Mouse (Mus musculus): ENCODE measurements around the gene Rnaseh1. TPM values are rescaled to one million over a fixed set of nuclear protein-coding genes. Genes with fewer than 3 reads are reported as not detected.

Rnaseh1 gene
- polyA plus RNA-seq, 1 experiment from 2014 or later, result 23.0 TPM

- Histone ChIP-seq H3K4me1 (ENCODE audit: control insufficient read depth, insufficient read depth, low read depth, low read length) (0 out of 2 replicates have a peak, but pooled peaks cover 5% of the 10 kb centered on the region), H3K9me3 (ENCODE audit: control insufficient read depth, low read length) (no peaks in the 10 kb centered on the region), H3K27ac (ENCODE audit: low read depth, low read length) (no peak overlapping the region), H3K27me3 (replicated peaks; ENCODE audit: control insufficient read depth, insufficient read depth, low read length) (no peaks in the 10 kb centered on the region), H3K4me3 (ENCODE audit: low read length) (no peak overlapping the region), H3K9ac (ENCODE audit: low read depth, low read length) (no peak overlapping the region; the same call in 1 of the 2 replicates), H3K4me2 (ENCODE audit: low read length) (no peak overlapping the region), H3K36me3 (ENCODE audit: control insufficient read depth, insufficient read depth, low read length) (peaks cover 6% of the 10 kb centered on the region)
- 0 out of 2 replicates have a peak, but pooled peaks have one; percentile 10 for ATAC-seq
- 63% methylated on average over 3 of the region's 3 CpGs for WGBS
Measured at GRCm38 (mm10) chr12:28685771-28686170, 36.4 kb downstream of the Rnaseh1 start.

GRCm38 (mm10) chr12:28686199-28686879 lies 36.9 kb downstream of the Rnaseh1 start:
- H3K4me2 ChIP-seq (ENCODE audit: low read length), result no peak overlapping the region
- H3K9ac ChIP-seq (ENCODE audit: low read depth, low read length), result no peak overlapping the region; the same call in 1 of the 2 replicates
- H3K4me3 ChIP-seq (ENCODE audit: low read length), result no peak overlapping the region
- H3K36me3 ChIP-seq (ENCODE audit: control insufficient read depth, insufficient read depth, low read length), result peaks cover 8% of the 10 kb centered on the region
- H3K9me3 ChIP-seq (ENCODE audit: control insufficient read depth, low read length), result no peaks in the 10 kb centered on the region
- H3K4me1 ChIP-seq (ENCODE audit: control insufficient read depth, insufficient read depth, low read depth, low read length), result 0 out of 2 replicates have a peak, but pooled peaks cover 5% of the 10 kb centered on the region
- 42% methylated on average over 8 of the region's 8 CpGs for WGBS
- H3K27me3 ChIP-seq (replicated peaks; ENCODE audit: control insufficient read depth, insufficient read depth, low read length), result no peaks in the 10 kb centered on the region
- no peak overlapping the region; the same call in 1 of the 2 replicates for H3K27ac ChIP-seq (ENCODE audit: low read depth, low read length)
- peak; percentile 60 for ATAC-seq

GRCm38 (mm10) chr12:28688996-28689395 lies 39.6 kb downstream of the Rnaseh1 start:
- Histone ChIP-seq H3K27ac (ENCODE audit: low read depth, low read length) (no peak overlapping the region), H3K9ac (ENCODE audit: low read depth, low read length) (no peak overlapping the region), H3K36me3 (ENCODE audit: control insufficient read depth, insufficient read depth, low read length) (peaks cover 13% of the 10 kb centered on the region), H3K9me3 (ENCODE audit: control insufficient read depth, low read length) (no peaks in the 10 kb centered on the region), H3K4me3 (ENCODE audit: low read length) (no peak overlapping the region), H3K4me2 (ENCODE audit: low read length) (no peak overlapping the region), H3K4me1 (ENCODE audit: control insufficient read depth, insufficient read depth, low read depth, low read length) (0 out of 2 replicates have a peak, but pooled peaks cover 5% of the 10 kb centered on the region), H3K27me3 (replicated peaks; ENCODE audit: control insufficient read depth, insufficient read depth, low read length) (no peaks in the 10 kb centered on the region)
- ATAC-seq, result no peak
- WGBS, result 91% methylated on average over 6 of the region's 6 CpGs

GRCm38 (mm10) chr12:28690730-28691129 lies 41.3 kb downstream of the Rnaseh1 start:
- WGBS, result 94% methylated on average over 7 of the region's 7 CpGs
- H3K4me3 ChIP-seq (ENCODE audit: low read length), result no peak overlapping the region
- 0 out of 2 replicates have a peak, but pooled peaks cover 5% of the 10 kb centered on the region for H3K4me1 ChIP-seq (ENCODE audit: control insufficient read depth, insufficient read depth, low read depth, low read length)
- no peak overlapping the region for H3K9ac ChIP-seq (ENCODE audit: low read depth, low read length)
- H3K27ac ChIP-seq (ENCODE audit: low read depth, low read length), result no peak overlapping the region
- no peak for ATAC-seq
- H3K9me3 ChIP-seq (ENCODE audit: control insufficient read depth, low read length), result no peaks in the 10 kb centered on the region
- no peak overlapping the region for H3K4me2 ChIP-seq (ENCODE audit: low read length)
- H3K27me3 ChIP-seq (replicated peaks; ENCODE audit: control insufficient read depth, insufficient read depth, low read length), result no peaks in the 10 kb centered on the region
- H3K36me3 ChIP-seq (ENCODE audit: control insufficient read depth, insufficient read depth, low read length), result peaks cover 13% of the 10 kb centered on the region

- 85% methylated on average over 3 of the region's 3 CpGs for WGBS
- H3K9ac ChIP-seq (ENCODE audit: low read depth, low read length), result no peak overlapping the region
- H3K36me3 ChIP-seq (ENCODE audit: control insufficient read depth, insufficient read depth, low read length), result peaks cover 19% of the 10 kb centered on the region
- no peaks in the 10 kb centered on the region for H3K4me1 ChIP-seq (ENCODE audit: control insufficient read depth, insufficient read depth, low read depth, low read length)
- no peaks in the 10 kb centered on the region for H3K9me3 ChIP-seq (ENCODE audit: control insufficient read depth, low read length)
- no peak overlapping the region for H3K4me3 ChIP-seq (ENCODE audit: low read length)
- H3K27me3 ChIP-seq (replicated peaks; ENCODE audit: control insufficient read depth, insufficient read depth, low read length), result no peaks in the 10 kb centered on the region
- H3K4me2 ChIP-seq (ENCODE audit: low read length), result no peak overlapping the region
- no peak for ATAC-seq
- no peak overlapping the region for H3K27ac ChIP-seq (ENCODE audit: low read depth, low read length)
Measured at GRCm38 (mm10) chr12:28693738-28694137, 44.3 kb downstream of the Rnaseh1 start.

GRCm38 (mm10) chr12:28694231-28694630 lies 44.8 kb downstream of the Rnaseh1 start:
- no peak overlapping the region for H3K9ac ChIP-seq (ENCODE audit: low read depth, low read length)
- WGBS, result 92% methylated on average over 2 of the region's 2 CpGs
- H3K9me3 ChIP-seq (ENCODE audit: control insufficient read depth, low read length), result no peaks in the 10 kb centered on the region
- no peak for ATAC-seq
- no peaks in the 10 kb centered on the region for H3K4me1 ChIP-seq (ENCODE audit: control insufficient read depth, insufficient read depth, low read depth, low read length)
- no peak overlapping the region for H3K4me2 ChIP-seq (ENCODE audit: low read length)
- no peaks in the 10 kb centered on the region for H3K27me3 ChIP-seq (replicated peaks; ENCODE audit: control insufficient read depth, insufficient read depth, low read length)
- H3K4me3 ChIP-seq (ENCODE audit: low read length), result no peak overlapping the region
- H3K36me3 ChIP-seq (ENCODE audit: control insufficient read depth, insufficient read depth, low read length), result peaks cover 17% of the 10 kb centered on the region
- no peak overlapping the region for H3K27ac ChIP-seq (ENCODE audit: low read depth, low read length)

GRCm38 (mm10) chr12:28694776-28695175 lies 45.4 kb downstream of the Rnaseh1 start:
- Histone ChIP-seq H3K9me3 (ENCODE audit: control insufficient read depth, low read length) (no peaks in the 10 kb centered on the region), H3K4me3 (ENCODE audit: low read length) (no peak overlapping the region), H3K36me3 (ENCODE audit: control insufficient read depth, insufficient read depth, low read length) (peaks cover 17% of the 10 kb centered on the region), H3K4me2 (ENCODE audit: low read length) (no peak overlapping the region), H3K27ac (ENCODE audit: low read depth, low read length) (no peak overlapping the region), H3K4me1 (ENCODE audit: control insufficient read depth, insufficient read depth, low read depth, low read length) (peaks cover under 1% of the 10 kb centered on the region; the same call in 1 of the 2 replicates), H3K27me3 (replicated peaks; ENCODE audit: control insufficient read depth, insufficient read depth, low read length) (no peaks in the 10 kb centered on the region), H3K9ac (ENCODE audit: low read depth, low read length) (no peak overlapping the region; the same call in 1 of the 2 replicates)
- 92% methylated on average over 7 of the region's 7 CpGs for WGBS
- ATAC-seq, result no peak

GRCm38 (mm10) chr12:28697821-28698595 lies 48.6 kb downstream of the Rnaseh1 start:
- no peak overlapping the region for H3K27ac ChIP-seq (ENCODE audit: low read depth, low read length)
- H3K36me3 ChIP-seq (ENCODE audit: control insufficient read depth, insufficient read depth, low read length), result peaks cover 6% of the 10 kb centered on the region; the same call in 1 of the 2 replicates
- H3K9me3 ChIP-seq (ENCODE audit: control insufficient read depth, low read length), result no peaks in the 10 kb centered on the region
- H3K27me3 ChIP-seq (replicated peaks; ENCODE audit: control insufficient read depth, insufficient read depth, low read length), result no peaks in the 10 kb centered on the region
- no peak overlapping the region for H3K9ac ChIP-seq (ENCODE audit: low read depth, low read length)
- 71% methylated on average over 14 of the region's 14 CpGs for WGBS
- H3K4me3 ChIP-seq (ENCODE audit: low read length), result no peak overlapping the region
- ATAC-seq, result no peak
- H3K4me2 ChIP-seq (ENCODE audit: low read length), result no peak overlapping the region
- H3K4me1 ChIP-seq (ENCODE audit: control insufficient read depth, insufficient read depth, low read depth, low read length), result peaks cover 20% of the 10 kb centered on the region

GRCm38 (mm10) chr12:28699086-28699485 lies 49.7 kb downstream of the Rnaseh1 start:
- H3K27me3 ChIP-seq (replicated peaks; ENCODE audit: control insufficient read depth, insufficient read depth, low read length), result no peaks in the 10 kb centered on the region
- no peak for ATAC-seq
- H3K9ac ChIP-seq (ENCODE audit: low read depth, low read length), result peak overlapping the region; percentile 41; the same call in 1 of the 2 replicates
- H3K9me3 ChIP-seq (ENCODE audit: control insufficient read depth, low read length), result no peaks in the 10 kb centered on the region
- H3K27ac ChIP-seq (ENCODE audit: low read depth, low read length), result peak overlapping the region; percentile 65
- no peak overlapping the region for H3K4me3 ChIP-seq (ENCODE audit: low read length)
- no peak overlapping the region for H3K4me2 ChIP-seq (ENCODE audit: low read length)
- WGBS, result 62% methylated on average over 5 of the region's 5 CpGs
- H3K36me3 ChIP-seq (ENCODE audit: control insufficient read depth, insufficient read depth, low read length), result peaks cover 6% of the 10 kb centered on the region; the same call in 1 of the 2 replicates
- peaks cover 20% of the 10 kb centered on the region for H3K4me1 ChIP-seq (ENCODE audit: control insufficient read depth, insufficient read depth, low read depth, low read length)
